Mouse (Mus musculus) adrenal gland, adult 8-10 months (tissue): ENCODE measurements at regions not wholly inside any gene's neighbourhood (a gene's known extent, or its start where the extent isn't known, plus 50 kb on each side); places are given as distances from the start of the nearest gene placed in this dataset.

ENCODE experiments used
- DNase-seq: peaks from one replicate; pipeline ENCODE4 v3.0.0; 2022

DNA sequence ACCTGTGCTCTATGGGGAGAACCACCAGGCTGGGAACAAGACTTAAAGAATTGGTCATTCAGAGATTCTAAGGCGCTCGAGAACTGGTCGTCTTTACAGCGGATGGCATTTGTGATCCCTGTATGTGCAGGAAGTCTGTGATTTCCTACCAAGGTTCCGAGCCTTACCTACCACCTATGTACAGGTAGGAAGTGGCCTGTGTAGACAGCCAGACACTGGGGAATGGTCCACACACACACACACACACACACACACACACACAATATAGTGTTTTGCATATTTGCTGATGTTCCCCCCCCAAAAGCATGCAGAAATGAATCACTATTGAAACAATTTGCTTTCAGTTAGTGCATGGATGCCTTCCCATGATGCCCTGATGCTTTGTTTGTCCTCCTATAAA, 307.1 kb upstream of the Hnrnpa3 start:
- no peak for DNase-seq

DNA sequence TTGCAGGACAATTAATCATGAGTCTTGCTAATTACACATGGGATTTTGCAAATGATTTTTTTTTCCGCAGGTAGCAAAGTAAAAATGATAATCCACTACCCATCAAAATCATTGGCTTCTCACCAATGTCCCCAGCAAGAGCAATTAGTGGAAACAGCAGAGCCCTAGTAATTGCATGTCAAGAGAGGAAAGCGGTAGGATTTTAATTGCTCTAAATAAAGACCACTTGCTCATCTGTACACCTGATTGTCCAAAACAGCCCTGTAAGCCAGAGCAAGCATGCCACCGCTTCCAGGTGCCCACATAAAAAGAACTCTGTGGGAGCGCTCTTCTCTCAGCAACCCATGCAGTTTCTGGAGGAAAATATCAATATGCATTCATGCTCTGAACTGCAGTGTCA, 306.5 kb upstream of the Hnrnpa3 start:
- DNase-seq: no peak

DNA sequence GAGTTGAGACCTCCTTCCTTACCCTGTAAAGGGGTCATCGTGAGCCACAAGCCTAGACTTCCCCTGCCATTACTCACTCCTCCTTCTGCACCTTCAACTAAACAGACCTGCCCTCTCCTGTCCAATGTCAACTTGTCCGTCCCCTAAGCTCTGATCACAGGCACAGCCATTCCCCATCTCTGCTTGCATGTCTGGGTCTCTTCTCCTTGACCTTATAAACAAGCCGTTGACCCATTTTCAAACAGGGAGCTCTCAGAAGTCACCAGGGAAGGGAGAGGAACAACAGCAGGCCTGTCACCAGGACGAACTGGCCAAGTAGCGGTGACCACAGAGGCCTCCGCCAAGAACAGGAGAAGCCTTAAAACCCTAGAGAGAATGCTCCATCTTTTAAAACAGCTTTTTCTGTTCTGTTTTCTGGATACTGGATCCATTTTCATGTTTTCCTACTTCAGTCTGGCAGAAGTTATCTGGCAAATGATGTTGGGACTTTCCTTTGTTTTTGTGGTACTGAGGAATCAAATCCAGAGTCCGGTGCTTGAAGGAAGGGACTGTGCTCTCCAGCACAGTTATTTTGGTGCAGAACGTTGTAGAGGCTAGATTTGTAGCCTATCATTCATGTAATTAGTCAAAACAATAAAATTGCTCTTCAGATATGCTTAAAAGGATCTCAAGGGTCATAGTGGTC, 302.2 kb upstream of the Hnrnpa3 start:
- peak; percentile 25 for DNase-seq

DNA sequence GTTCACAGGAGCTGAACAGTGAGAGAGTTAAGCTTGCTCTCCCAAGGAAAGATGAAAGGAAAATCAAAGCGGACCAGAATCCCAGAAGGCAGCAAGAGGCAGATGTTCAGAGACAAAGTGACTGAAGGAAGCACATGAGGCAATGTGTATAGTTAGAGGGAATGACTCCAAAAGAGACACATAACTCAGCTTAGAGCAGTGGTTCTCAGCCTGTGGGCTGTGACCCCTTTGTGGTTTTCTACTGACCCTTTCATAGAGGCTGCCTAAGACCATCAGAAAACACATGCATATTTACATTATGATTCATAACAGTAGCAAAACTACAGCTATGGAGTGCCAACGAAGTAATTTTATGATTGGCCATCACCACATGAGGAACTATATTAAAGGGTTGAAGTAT, 301.5 kb upstream of the Hnrnpa3 start:
- no peak for DNase-seq

DNA sequence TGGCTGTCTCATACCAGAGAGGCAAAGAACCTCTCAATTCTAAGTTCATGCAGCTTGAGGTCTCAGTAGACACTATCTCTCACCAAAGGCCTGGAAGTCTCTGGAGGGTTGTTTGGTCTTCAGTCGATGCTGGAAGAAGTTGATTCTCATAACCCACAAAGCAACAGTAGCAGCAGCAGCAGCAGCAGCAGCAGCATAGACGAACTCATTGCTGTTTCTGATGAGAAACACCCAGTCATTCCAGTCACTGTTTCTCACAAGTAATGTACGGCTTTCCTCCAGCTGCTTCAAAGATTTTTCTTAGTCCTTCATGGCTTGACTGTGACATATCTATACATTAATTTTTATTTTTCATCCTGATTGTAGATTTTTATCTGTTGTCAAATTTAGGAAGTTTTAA, 298.1 kb upstream of the Hnrnpa3 start:
- no peak for DNase-seq

DNA sequence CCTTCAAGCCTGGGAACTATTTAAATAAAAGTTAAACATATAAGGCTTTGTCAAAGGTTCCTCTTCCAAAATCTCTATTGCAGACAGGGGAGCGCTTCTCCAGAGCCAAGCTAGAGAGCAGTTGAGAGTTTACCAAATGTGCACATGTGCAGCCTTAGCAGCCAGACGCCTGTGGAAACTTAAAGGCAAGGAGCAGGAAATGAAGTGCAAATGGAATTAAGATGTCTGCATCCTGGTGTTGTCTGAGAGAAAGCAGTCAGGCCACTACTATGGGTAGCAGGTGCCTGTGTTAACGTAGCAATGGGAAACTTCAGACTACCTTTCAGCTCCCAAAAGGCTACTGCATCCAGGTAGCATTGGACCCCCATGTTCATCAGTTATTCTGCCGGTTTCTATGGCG, 282.4 kb upstream of the Hnrnpa3 start:
- no peak for DNase-seq

DNA sequence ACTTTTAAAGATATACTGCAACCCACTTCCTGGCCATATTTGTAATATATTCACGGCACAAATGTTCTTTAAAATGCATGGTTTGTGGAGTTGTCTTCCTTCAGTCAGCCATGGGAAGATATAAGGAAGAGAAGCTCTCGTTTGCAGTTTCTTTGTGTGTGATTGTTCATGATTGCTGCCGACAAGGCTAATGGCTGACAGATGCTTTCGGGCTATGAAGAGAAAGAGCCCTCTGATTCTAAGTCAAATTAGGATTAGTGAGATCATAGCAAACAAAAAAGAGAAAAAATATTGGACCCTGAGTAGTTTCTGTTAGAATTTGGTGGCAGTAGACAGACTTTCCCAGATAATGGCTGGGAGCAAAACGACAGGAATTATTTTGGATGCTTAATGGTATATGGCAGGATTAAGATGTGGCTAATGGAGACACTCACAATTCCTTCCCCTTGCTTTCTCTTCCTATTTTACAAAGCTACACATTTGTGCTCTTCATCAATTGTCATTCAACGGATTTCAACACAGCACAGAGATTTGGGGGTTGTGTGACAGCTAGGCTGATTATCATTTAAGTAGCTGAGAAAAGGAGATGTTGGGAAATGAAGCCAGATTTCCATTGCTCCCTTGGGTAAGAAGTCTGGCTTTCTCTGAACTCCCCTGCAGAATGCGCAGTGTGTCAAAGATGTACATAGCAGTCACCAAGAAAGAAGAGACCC, 273.4 kb upstream of the Hnrnpa3 start:
- DNase-seq: no peak

DNA sequence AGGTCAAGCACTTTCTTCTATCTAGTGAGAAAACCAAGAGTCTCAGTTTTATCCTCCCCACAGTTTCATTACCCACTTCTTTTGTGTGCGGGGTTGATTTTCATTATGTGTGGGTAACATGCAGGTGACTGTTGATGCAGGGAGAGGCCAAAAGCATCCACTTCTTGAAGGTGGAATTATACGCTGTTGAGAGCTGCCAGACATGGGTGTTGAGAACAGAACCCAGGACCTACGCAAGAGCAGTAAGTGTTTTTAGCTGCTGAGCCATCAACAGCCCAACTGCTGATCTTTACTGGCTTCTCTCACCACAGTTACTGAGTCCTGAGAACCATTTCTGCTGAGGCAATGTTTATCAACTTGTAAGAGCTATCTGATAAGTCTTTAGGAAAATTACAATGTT, 272.4 kb upstream of the Hnrnpa3 start:
- DNase-seq: no peak

DNA sequence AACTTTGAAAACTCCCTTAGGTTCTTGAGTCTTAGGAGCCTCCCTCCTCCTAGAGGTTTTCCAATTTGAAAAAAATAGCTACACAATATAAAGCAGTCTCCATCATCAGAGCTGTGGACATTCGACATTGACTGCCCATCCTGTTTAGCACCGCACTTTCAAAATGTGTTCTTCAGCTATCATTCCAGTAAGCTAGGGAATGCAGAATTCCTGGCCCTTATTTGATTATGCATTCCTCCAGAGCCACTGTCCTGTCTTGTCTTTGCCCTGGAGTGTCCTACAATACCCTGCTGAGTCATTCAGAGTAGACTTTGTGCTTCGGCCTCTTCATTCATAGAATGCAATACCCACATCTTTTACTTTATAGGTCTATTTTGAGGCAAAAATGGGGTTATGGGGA, 267.0 kb upstream of the Hnrnpa3 start:
- DNase-seq: no peak

DNA sequence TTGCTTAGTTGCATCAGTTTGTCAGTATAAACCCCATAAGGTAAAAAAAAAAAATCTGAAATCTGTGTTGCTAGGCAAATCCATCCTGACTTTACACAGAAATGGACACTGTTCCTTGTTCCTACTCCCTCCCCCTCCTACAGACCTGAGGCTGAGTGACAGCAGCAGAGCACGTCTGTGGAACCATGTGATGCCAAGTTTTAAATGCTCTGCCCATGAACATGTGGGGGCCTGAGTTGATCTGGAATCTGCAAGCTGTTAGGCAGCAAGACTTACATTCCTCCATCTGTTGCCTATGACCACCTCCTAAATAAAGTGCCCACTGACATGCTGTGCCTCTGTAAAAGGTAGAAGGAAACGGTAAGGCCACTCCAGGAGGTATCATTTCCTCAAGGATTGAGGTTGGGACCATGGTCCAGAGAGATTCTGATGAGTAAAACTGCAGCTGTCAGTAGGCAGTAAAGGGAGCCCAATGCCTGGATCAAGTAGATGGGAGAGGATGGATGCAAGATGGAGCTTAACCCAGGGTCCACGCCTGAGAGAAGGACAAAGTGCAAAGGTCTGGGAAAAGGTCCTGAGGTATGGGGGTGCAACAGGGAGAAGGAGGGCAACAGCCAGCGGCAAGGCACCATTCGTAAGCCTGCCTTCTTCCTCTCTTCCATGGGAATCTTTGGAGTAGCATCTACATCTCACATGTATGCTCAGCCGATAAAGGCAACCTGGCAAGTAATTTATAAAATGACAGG, 264.0 kb upstream of the Hnrnpa3 start:
- no peak for DNase-seq

DNA sequence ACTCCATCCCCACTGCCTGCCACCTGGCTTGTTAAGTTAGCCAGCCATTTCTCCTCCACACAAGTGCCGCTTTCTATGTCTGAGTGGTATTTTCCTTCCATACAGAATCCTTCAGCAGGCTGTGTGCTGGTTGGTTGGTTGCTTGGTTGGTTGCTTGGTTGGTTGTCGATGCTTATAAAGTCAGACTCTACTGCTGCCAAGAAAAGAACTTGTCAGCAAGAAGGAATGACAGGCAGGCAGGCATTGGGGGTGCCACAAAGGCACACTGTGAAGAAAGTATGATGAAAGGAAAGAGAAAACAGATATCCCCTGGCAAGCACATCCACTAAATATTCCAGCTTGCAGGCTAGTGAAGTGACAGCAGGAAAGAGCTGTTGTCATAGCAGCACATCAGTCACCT, 263.0 kb upstream of the Hnrnpa3 start:
- no peak for DNase-seq

DNA sequence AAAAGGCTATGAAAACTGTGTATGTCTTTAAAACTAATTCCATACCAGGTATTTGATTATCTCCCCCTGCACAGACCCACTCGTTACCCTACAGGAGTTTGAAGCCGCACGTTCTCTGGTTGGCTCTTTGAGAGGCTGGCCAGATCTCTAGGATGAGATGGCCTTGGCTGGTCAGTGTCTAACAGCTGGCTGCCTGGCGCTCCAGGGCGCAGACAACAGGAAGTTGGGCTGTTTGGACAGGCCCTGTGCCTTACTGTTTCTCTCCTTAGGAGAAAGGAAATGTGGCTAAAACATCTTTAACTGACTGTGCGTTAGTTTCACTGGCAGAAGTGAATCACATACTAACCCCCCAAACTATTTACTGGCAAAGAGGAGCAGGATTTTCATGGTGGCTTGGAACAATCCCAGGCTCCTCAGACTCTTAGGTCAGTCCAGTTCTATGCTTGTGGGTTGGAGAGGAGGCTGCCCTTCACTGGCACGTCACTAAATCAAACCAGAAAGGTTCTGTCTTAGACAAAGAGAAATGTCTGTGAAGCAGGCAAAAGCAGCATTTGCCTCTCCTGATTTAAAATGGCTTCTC, 258.7 kb upstream of the Hnrnpa3 start:
- DNase-seq: no peak

DNA sequence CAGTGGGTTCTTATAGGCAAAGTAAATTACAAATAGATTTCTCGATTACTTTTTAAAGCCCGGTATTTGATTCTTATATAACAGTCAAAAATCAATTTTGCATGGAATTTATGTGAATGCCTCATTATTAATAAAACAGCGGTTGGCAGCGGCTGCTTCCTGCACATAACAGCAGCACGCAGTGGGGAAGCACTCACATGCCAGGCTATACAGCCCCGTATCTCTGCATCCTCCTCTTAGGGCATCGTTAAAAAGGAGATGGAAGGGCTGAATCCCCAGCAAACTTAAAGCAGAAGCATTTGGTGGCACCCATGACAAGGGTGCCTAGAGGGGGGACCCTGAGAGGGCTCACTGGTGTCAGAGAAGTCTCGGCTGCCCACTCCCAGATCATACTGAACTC, 255.3 kb upstream of the Hnrnpa3 start:
- DNase-seq: no peak

DNA sequence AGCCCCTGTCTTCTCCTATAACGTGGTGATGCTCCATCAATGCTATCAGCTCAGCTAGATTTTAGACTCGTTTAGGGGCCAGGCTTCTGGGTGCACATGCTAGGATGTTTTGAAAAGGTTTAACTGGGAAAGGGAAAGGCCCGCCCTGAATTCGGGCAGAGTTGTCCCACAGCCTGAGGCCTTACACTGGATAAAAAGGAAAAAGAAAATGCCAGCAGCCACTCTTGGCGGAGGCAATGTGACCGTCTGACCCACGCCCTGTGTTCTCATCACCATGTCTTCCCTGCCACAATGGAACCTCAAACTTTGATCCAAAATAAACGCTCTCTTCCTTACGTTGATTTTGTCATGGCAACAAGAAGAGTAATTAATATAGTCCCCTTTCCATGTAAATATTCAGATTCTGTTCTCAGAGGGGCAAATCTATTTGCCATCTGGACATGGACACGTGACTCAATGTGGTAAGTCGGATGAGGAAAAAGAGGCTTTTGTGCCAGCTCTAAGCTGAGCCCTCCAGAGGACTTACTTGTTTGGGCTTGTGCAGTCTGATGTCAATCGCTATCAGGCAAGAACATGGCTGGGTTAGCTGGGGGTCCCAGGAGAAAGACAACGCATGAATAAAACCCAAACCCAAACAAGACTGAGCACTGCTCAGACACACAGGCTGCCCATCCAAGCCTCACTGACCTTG, 253.4 kb upstream of the Hnrnpa3 start:
- no peak for DNase-seq

DNA sequence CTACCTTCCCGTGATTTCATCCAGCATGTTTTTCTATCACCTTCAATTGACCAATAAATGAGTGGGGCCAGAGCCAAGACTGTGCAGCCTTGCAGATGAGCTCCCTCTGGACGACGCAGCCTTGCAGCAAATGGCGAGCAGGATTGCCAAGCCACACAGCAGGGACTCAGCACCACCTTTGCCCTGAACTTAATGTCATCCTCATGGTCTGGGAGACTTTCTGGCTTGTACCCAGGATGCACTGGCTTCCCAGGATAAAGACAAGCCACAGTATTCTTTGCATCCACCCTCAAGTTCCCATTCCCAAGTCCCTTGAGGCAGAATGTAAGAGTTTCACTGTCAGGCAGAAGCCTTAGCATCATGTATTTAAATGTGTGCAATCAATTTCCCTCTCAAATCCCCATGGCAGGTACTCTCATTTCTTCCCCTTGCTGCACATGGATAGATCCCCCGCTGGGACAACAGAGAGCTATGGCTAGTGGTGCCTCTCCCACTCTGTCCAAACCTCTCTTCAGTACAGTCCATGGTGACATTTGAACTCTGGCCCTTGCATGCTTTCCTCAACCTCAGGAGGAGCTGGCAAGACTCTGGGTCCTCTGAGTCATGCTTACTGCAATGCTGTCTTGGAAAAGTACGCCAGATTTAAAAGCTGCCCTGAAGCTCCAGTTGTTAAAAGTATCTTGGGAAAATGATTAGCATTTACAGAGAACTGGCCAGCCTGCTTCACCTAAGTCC, 252.2 kb upstream of the Hnrnpa3 start:
- no peak for DNase-seq

DNA sequence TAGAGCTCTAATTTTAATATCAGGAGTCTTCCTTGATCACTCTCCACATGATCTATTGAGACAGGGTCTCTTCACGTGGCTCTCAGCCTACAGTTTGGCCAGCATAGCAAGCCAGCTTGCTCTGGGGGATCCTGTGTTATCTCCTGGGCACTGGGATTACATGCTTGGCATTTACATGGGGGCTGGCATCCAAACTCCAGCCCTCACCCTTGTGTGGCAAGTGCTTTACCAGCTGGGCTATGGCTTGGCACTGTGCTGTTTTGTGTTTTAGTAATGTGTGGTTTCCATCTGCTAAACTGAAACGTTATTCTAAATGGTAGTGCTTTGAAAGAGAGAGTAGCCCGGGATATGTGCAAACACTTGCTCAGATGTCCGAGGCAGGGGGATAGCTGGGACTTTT, 251.5 kb upstream of the Hnrnpa3 start:
- no peak for DNase-seq

DNA sequence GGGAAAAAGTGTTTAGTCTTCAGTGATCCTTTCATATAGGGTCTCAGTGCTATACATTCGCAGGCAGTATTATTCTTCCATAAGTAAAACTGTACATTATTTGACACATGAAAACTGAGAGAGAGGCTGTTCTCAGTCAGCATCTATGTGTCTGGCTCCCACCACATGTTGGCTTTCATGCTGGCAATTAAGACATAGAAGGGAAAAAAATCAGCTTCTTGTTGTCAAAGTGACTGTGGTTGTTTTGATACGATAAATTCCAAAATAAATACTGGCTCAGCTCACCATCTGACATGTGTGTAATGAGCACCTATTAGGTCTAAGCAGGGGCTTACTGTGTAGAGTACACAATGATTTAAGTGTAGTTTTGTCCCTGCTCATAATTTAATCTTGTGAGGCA, 251.0 kb upstream of the Hnrnpa3 start:
- no peak for DNase-seq

DNA sequence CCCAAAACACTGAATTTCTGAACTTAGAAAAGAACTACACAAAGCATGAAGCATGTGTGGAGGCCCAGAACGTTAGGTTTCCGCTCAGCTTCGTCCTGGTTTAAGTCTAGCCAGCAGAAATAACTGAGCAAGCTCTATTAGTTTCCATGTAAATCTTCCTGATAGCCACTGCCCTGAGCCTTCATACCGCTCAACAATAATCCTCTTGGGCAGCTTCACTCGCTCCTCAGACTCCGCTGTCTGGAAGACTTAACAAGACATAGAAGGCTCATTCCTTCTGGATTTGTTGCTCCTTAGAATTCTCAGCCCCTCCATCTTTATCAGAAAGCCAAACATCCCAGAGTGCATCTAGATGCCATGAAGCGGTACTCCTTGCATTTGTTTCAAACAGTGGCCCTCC, 249.3 kb upstream of the Hnrnpa3 start:
- DNase-seq: no peak

DNA sequence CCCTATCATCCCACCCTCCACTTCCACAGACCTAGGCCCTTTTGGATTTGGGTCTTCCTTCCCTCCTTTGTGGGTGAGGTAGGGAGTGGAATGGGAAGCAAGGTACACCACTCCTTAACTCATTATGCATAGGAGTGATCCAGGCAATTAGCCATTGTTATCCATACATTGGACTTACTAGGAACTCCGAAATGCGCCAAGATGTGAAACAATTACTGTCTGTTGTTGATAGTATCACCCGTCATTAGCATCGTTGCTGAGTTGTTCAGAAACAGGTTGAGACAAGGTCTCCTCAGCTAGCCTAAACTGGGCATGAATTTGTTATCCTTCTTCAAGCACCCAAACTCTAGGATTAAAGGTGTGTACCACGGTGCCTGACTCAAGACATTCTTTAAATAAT, 246.3 kb upstream of the Hnrnpa3 start:
- no peak for DNase-seq

DNA sequence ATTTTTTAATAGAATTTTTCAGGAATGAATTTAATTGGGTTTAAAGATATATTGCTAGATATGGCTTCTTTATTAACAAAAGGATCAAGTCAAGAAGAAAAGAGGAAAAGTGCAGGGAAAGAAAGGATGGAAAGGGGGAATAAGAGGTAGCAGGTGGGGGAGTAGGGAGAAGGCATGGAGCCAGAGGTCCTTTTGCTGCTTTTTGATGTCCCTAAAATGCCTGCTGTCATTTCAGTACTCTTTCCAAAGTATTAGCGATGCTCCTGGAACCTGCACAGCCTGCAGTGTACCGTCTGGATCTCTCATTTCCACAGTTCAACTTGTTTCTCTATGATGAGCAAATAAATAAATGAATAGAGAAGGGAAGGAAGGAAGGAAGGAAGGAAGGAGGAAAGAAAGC, 240.4 kb upstream of the Hnrnpa3 start:
- no peak for DNase-seq

DNA sequence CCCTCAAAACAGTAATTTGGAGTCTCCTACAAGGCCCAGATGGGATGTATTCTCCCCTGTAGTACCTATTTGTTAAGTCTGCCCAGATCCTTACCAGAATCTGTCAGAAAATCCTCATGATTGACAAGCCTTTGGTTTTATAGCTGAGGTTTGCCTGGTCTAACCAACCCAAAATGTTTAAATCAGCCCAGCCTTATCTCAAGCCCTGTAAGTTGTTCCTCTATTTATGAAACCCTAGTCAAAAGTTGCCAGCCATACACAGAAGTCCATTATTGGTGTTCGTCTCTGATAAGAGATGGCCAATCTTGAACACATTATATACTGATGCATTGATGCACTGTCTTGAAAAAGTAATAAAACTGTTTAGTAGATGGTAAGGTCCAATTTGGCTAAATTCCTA, 239.9 kb upstream of the Hnrnpa3 start:
- DNase-seq: no peak
